Mouse (Mus musculus) small intestine, adult 2 months (tissue): ENCODE results near the gene Gm37240. TPM values are rescaled to one million over a fixed set of nuclear protein-coding genes. Genes with fewer than 3 reads are reported as not detected.

ENCODE experiments used
- H3K27ac ChIP-seq: fragments of 200-500 bp; 2 replicates; pipeline ENCODE4 v1.5.1; 2012; ENCODE audit warnings: low read depth, low read length, control low read depth, inconsistent platforms; ENCODE audit not compliant: insufficient read depth
- H3K27me3 ChIP-seq: fragments of 200-500 bp; 2 replicates; pipeline ENCODE4 v1.6.1; 2012; ENCODE audit warnings: mild to moderate bottlenecking, moderate library complexity, low read length, inconsistent platforms; ENCODE audit not compliant: control insufficient read depth, insufficient read depth
- H3K36me3 ChIP-seq: fragments of 200-500 bp; 2 replicates; pipeline ENCODE4 v1.6.1; 2012; ENCODE audit warnings: mild to moderate bottlenecking, low read length, control low read depth, inconsistent platforms; ENCODE audit not compliant: control insufficient read depth, insufficient read depth
- H3K4me1 ChIP-seq: fragments of 200-500 bp; 2 replicates; pipeline ENCODE4 v1.6.1; 2012; ENCODE audit warnings: low read length, inconsistent platforms, mixed read lengths; ENCODE audit not compliant: control insufficient read depth, insufficient read depth, insufficient read length
- H3K4me3 ChIP-seq: fragments of 200-500 bp; 2 replicates; pipeline ENCODE4 v1.5.1; 2012; ENCODE audit warnings: low read depth, mild to moderate bottlenecking, control low read depth, inconsistent platforms, low read length, moderate library complexity
- CTCF ChIP-seq: fragments of 200-500 bp; IDR thresholded peaks from 2 replicates; pipeline ENCODE4 v1.5.1; 2012; ENCODE audit warnings: low read depth, mild to moderate bottlenecking, control low read depth, inconsistent platforms, low read length, moderate library complexity, mixed read lengths; ENCODE audit not compliant: insufficient replicate concordance, insufficient read length; ENCODE audit errors: extremely low read depth
- POLR2A ChIP-seq: fragments of 200-500 bp; IDR thresholded peaks from 2 replicates; pipeline ENCODE4 v1.6.1; 2012; ENCODE audit warnings: low read depth, mild to moderate bottlenecking, control low read depth, inconsistent platforms, low read length, moderate library complexity
- WGBS: fragments of 180-500 bp; shearing (Covaris S2); methylation state at CpG from one replicate; pipeline ENCODE4 v1.1.7; 2018; 5-methylcytosine and 5-hydroxymethylcytosine counted together
- polyA plus RNA-seq: library from polyadenylated mRNA; depleted of rRNA; stranded (reverse); fragments of >200 nt; gene quantifications from 2 replicates; pipeline ENCODE4 v1.2.3, GENCODE M21; 2012

Gm37240 gene
- polyA plus RNA-seq, 1 experiment: 58.2 TPM

- Histone ChIP-seq H3K36me3 (no peaks in the 10 kb centered on the region), H3K4me3 (peak overlapping the region; percentile 83; the same call in 1 of the 2 replicates), H3K27me3 (peaks cover 5% of the 10 kb centered on the region; the same call in 1 of the 2 replicates), H3K27ac (no peak overlapping the region), H3K4me1 (peaks cover 5% of the 10 kb centered on the region; the same call in 1 of the 2 replicates)
- TF ChIP-seq CTCF: peak; percentile 52; the same call in 1 of the 2 replicates
- TF ChIP-seq POLR2A: no peak
- 7% methylated on average over 11 of the region's 11 CpGs for WGBS
Observed at GRCm38 (mm10) chr3:84481104-84481503, 1406.2 kb downstream of the Gm37240 start.

- TF ChIP-seq POLR2A: no peak
- 0 out of 2 replicates have a peak, but pooled peaks have one; percentile 18 for TF ChIP-seq CTCF
- Histone ChIP-seq H3K4me1 (peaks cover 5% of the 10 kb centered on the region; the same call in 1 of the 2 replicates), H3K36me3 (no peaks in the 10 kb centered on the region), H3K27ac (peak within 1 kb of the TSS; percentile 47; the same call in 1 of the 2 replicates), H3K27me3 (peaks cover 5% of the 10 kb centered on the region; the same call in 1 of the 2 replicates), H3K4me3 (peak within 1 kb of the TSS; percentile 83)
- WGBS: under 1% methylated on average over 82 of the region's 82 CpGs
Observed at GRCm38 (mm10) chr3:84480006-84480897, 1407.1 kb downstream of the Gm37240 start, which contains the start of gene Fhdc1. Gene Fhdc1 (minus strand): TSS chr3:84480429.

DNA sequence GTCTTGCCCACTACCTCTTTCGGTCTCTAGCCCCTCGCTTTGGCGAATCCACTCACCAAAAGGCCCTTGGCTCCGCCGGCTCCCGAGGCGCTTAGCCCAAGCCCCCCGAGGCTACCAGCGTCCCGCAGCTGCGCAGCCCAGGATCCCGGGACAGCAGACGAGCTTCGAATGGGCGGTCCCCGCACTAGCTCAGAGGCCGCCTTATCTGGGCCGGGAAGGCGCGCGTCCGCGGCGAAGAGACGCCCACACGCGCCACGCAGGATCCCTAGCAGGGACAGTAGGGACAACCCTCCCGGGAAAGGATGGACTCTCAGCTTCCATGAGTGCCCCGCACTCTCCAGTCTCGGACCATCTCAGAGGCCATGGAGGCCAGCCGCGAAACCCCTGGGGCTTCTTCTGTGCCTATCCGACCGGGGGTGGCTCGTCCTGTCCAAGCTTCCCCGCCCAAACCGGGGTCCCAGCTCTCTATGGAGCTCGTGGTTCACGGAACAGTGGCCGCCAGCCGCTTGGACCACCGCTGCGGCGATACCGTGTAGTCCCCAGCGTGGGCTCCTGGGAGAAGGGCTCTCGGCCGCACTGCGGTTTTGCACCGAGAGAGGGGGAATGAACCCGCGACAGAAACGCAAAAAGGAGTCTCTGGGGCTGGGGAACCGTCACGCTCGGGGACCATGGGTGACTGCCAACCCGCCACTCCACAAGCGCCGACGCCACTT lies 1407.9 kb downstream of the Gm37240 start:
- H3K36me3 ChIP-seq: no peaks in the 10 kb centered on the region
- H3K4me1 ChIP-seq: peaks cover 5% of the 10 kb centered on the region; the same call in 1 of the 2 replicates
- no peak overlapping the region for H3K27ac ChIP-seq
- peaks cover 5% of the 10 kb centered on the region; the same call in 1 of the 2 replicates for H3K27me3 ChIP-seq
- TF ChIP-seq POLR2A: peak; percentile 17; the same call in 1 of the 2 replicates
- no peak for TF ChIP-seq CTCF
- peak overlapping the region; percentile 83 for H3K4me3 ChIP-seq
- WGBS: under 1% methylated on average over 61 of the region's 61 CpGs

DNA sequence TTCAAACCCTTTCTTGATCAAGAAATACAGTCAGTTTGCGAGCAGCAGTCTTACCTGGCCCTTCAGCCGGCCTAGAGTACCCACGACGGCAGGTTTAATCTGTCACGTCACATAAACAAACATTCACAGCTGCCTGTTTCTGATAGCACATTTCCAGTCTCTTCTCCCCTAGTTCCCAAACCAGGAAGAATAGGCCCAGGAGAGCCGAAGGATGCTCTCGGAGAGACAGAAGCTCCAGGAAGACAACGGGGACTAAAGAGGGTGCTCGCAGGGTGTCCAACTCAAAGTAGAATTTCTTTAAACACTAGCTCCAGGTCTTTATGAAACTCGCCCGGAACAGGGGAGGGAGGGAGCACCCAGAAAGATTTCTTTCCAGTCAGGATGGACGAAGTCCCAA lies 1408.4 kb downstream of the Gm37240 start:
- TF ChIP-seq POLR2A: no peak
- no peak for TF ChIP-seq CTCF
- peaks cover 5% of the 10 kb centered on the region; the same call in 1 of the 2 replicates for H3K4me1 ChIP-seq
- no peak overlapping the region for H3K27ac ChIP-seq
- H3K27me3 ChIP-seq: peaks cover 5% of the 10 kb centered on the region; the same call in 1 of the 2 replicates
- H3K36me3 ChIP-seq: no peaks in the 10 kb centered on the region
- peak overlapping the region; percentile 83 for H3K4me3 ChIP-seq
- WGBS: 18% methylated on average over 12 of the region's 12 CpGs

DNA sequence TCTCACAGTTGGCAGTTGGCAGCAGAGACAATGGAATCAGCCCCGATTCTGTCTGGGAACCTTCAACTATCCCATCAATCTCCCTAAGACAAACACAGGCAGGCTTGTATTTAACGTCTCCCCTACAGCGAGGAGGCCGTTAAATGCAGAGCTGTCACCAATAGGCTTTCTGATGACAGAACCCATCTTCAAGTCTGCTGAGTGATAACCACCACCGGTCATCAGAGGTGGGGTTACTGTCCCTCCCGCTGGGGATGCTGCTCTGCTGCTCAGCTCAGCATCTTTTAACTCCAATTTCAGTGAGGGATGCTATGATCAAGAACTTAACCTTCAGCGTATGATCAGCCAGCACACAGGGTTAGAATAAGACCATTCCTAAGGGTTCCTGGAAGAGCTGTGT lies 1409.1 kb downstream of the Gm37240 start:
- 82% methylated on average over 7 of the region's 7 CpGs for WGBS

DNA sequence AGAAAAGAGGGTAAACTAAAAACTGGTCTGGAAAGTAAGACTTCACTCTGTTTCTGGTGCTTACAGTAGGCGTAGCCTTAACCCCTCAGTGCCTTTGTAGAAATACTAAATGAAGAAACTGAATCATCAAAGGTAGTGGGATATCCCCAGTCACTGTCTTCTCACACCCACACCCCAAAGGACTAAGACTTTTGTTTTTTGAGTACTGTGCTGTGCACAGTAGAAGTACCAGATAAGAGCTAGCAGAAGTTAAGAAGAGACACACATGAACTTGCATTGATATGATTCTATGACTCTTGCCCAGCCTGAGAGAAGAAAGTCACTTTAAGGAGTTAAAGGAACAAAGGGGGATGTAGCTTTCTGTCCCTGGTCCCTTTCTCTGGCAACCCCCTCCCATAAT lies 1409.8 kb downstream of the Gm37240 start:
- no peak overlapping the region for H3K4me3 ChIP-seq
- 93% methylated on average over 1 of the region's 1 CpGs for WGBS
- peaks cover 14% of the 10 kb centered on the region for H3K4me1 ChIP-seq
- TF ChIP-seq POLR2A: no peak
- TF ChIP-seq CTCF: no peak
- H3K36me3 ChIP-seq: no peaks in the 10 kb centered on the region
- H3K27me3 ChIP-seq: peaks cover 5% of the 10 kb centered on the region; the same call in 1 of the 2 replicates
- H3K27ac ChIP-seq: no peak overlapping the region

More for the DNA sequence above, 1409.1 kb downstream of the Gm37240 start:
- Histone ChIP-seq H3K27ac (no peak overlapping the region), H3K27me3 (peaks cover 5% of the 10 kb centered on the region; the same call in 1 of the 2 replicates), H3K36me3 (no peaks in the 10 kb centered on the region), H3K4me3 (no peak overlapping the region), H3K4me1 (peaks cover 8% of the 10 kb centered on the region; the same call in 1 of the 2 replicates)
- TF ChIP-seq POLR2A (no peak), CTCF (no peak)
